In genomic region chr6:42324067-42324481, GRCm38 (mm10) we compare ENCODE assay signal across 7 mouse cellular contexts. TPM values are rescaled to one million over a fixed set of nuclear protein-coding genes. Genes with fewer than 3 reads are reported as not detected.
DNase-seq lines count a peak whose midpoint lies in the region; ATAC-seq lines count a peak whose summit lies in the region.

No protein-coding gene starts in this region.

- H3K4me1 ChIP-seq in forebrain, embryonic 11.5 days (replicated peaks; ENCODE audit: control insufficient read depth, insufficient read depth, low read length) = peaks cover 2% of the 10 kb centered on the region; the same call in 1 of the 2 replicates
- H3K4me1 ChIP-seq in midbrain, embryonic 11.5 days (ENCODE audit: control insufficient read depth, insufficient read depth, low read length) = peaks cover 5% of the 10 kb centered on the region; the same call in 1 of the 2 replicates

- intact Hi-C loops in left cerebral cortex, postnatal 25 days (cut with DNase I) = loop anchor here (2.0 to 5.0 kb wide), 4 partner anchors 25 to 717 kb away; partner anchors contain the start of genes Ephb6 and Zyx

- H3K36me3 ChIP-seq in forebrain, embryonic 11.5 days (ENCODE audit: control insufficient read depth, insufficient read depth, low read length) = no peaks in the 10 kb centered on the region
- H3K36me3 ChIP-seq in midbrain, embryonic 11.5 days (ENCODE audit: control insufficient read depth, insufficient read depth, low read length) = no peaks in the 10 kb centered on the region

- H3K9me3 ChIP-seq in forebrain, embryonic 11.5 days (ENCODE audit: control insufficient read depth, low read length) = no peaks in the 10 kb centered on the region
- H3K9me3 ChIP-seq in midbrain, embryonic 11.5 days (ENCODE audit: control insufficient read depth, low read length) = no peaks in the 10 kb centered on the region

- DNase-seq in left cerebral cortex, postnatal 25 days (ENCODE audit: low spot score in 2 of 2) = peak; percentile 37 to 39
- DNase-seq in left cerebral cortex, adult 18-20 months (ENCODE audit: low spot score in 2 of 2) = no peak
- peak; percentile 65 for DNase-seq in brain, adult 2 months (ENCODE audit: low read depth, low spot score)
- peak; percentile 77 for DNase-seq in forebrain, embryonic 11.5 days (ENCODE audit: low spot score)
- DNase-seq in midbrain, embryonic 11.5 days (ENCODE audit: low spot score, missing footprints) = no peak
- DNase-seq in testis, postnatal 10 days (ENCODE audit: low spot score) = peak; percentile 51

- peak overlapping the region; percentile 56 for H3K4me3 ChIP-seq in forebrain, embryonic 11.5 days (ENCODE audit: low read depth, low read length)
- H3K4me3 ChIP-seq in midbrain, embryonic 11.5 days (ENCODE audit: low read depth, low read length) = peak overlapping the region; percentile 65

- no peaks in the 10 kb centered on the region; the same call in 1 of the 2 replicates for H3K27me3 ChIP-seq in forebrain, embryonic 11.5 days (ENCODE audit: control insufficient read depth, insufficient read depth, low read length)
- peaks cover 10% of the 10 kb centered on the region; the same call in 1 of the 2 replicates for H3K27me3 ChIP-seq in midbrain, embryonic 11.5 days (ENCODE audit: control insufficient read depth, insufficient read depth, low read length)

- WGBS in forebrain, embryonic 11.5 days = 0% methylated on average over 25 of the region's 32 CpGs
- 0% methylated on average over 17 of the region's 32 CpGs for WGBS in midbrain, embryonic 11.5 days

- H3K9ac ChIP-seq in forebrain, embryonic 11.5 days (ENCODE audit: low read length) = peak overlapping the region; percentile 77
- H3K9ac ChIP-seq in midbrain, embryonic 11.5 days (ENCODE audit: low read length) = peak overlapping the region; percentile 78

- ATAC-seq in forebrain, embryonic 11.5 days (replicated peaks; ENCODE audit: low FRiP score) = peak; percentile 78
- peak; percentile 13 for ATAC-seq in inflammation-experienced regulatory T-cells, adult 6 months
- ATAC-seq in midbrain, embryonic 11.5 days (ENCODE audit: low FRiP score) = peak; percentile 81

- peak overlapping the region; percentile 94 for H3K4me2 ChIP-seq in forebrain, embryonic 11.5 days (ENCODE audit: low read depth, low read length, severe bottlenecking)
- peak overlapping the region; percentile 88 for H3K4me2 ChIP-seq in midbrain, embryonic 11.5 days

- H3K27ac ChIP-seq in forebrain, embryonic 11.5 days (ENCODE audit: low read depth, low read length) = peak overlapping the region; percentile 64; the same call in 1 of the 2 replicates
- H3K27ac ChIP-seq in midbrain, embryonic 11.5 days (ENCODE audit: low read depth, low read length) = peak overlapping the region; percentile 80

RNA-seq across cellular contexts. Expression of gene Fam131b, which starts 0.4 kb away (rescaled TPM):
- 100 to 1,000 TPM; 118 to 121 TPM for total RNA-seq in left cerebral cortex, postnatal 25 days (2021)
- total RNA-seq in left cerebral cortex, adult 18-20 months (2021) = 100 to 1,000 TPM; 115 to 123 TPM
- polyA plus RNA-seq in forebrain, embryonic 11.5 days (2014; fragmentation: Nextera tagmentation; extraction: Ambion mirVana) = 2.8 and 3.0 TPM in 2 replicates
- polyA plus RNA-seq in inflammation-experienced regulatory T-cells, adult 6 months (2017; shearing (Covaris generic)) = not detected
- polyA plus RNA-seq in midbrain, embryonic 11.5 days (2014; fragmentation: Nextera tagmentation; extraction: Ambion mirVana) = 3.0 TPM in 2 replicates

RNA-seq across cellular contexts. Expression of gene Zyx, which starts 25.4 kb away (rescaled TPM):
- total RNA-seq in left cerebral cortex, postnatal 25 days (2021) = 10 to 100 TPM; 51.4 to 53.4 TPM
- total RNA-seq in left cerebral cortex, adult 18-20 months (2021) = 10 to 100 TPM; 48.9 to 51.2 TPM
- polyA plus RNA-seq in forebrain, embryonic 11.5 days (2014; fragmentation: Nextera tagmentation; extraction: Ambion mirVana) = 86.1 and 90.0 TPM in 2 replicates
- 100 to 1,000 TPM in 1 of 3 experiments, 10 to 100 TPM in 2; 39.3 to 108 (median 40.8) TPM for polyA plus RNA-seq in inflammation-experienced regulatory T-cells, adult 6 months (2017; shearing (Covaris generic))
- polyA plus RNA-seq in midbrain, embryonic 11.5 days (2014; fragmentation: Nextera tagmentation; extraction: Ambion mirVana) = 53.2 and 60.2 TPM in 2 replicates

RNA-seq across cellular contexts. Expression of gene Clcn1, which starts 37.6 kb away (rescaled TPM):
- total RNA-seq in left cerebral cortex, postnatal 25 days (2021) = 1 to 10 TPM; 3.5 to 3.7 TPM
- 1 to 10 TPM; 3.8 to 4.0 TPM for total RNA-seq in left cerebral cortex, adult 18-20 months (2021)
- polyA plus RNA-seq in forebrain, embryonic 11.5 days (2014; fragmentation: Nextera tagmentation; extraction: Ambion mirVana) = 1.4 and 2.0 TPM in 2 replicates
- polyA plus RNA-seq in inflammation-experienced regulatory T-cells, adult 6 months (2017; shearing (Covaris generic)) = not detected
- 1.4 and 1.6 TPM in 2 replicates for polyA plus RNA-seq in midbrain, embryonic 11.5 days (2014; fragmentation: Nextera tagmentation; extraction: Ambion mirVana)

RNA-seq across cellular contexts. Expression of gene Epha1, which starts 49.0 kb away (rescaled TPM):
- total RNA-seq in left cerebral cortex, postnatal 25 days (2021) = under 1 TPM; 0.21 to 0.27 TPM
- total RNA-seq in left cerebral cortex, adult 18-20 months (2021) = under 1 TPM in 1 of 2 experiments, not detected in 1; 0.23 TPM
- polyA plus RNA-seq in forebrain, embryonic 11.5 days (2014; fragmentation: Nextera tagmentation; extraction: Ambion mirVana) = 0.24 and 0.27 TPM in 2 replicates
- under 1 TPM; 0.19 to 0.69 (median 0.67) TPM for polyA plus RNA-seq in inflammation-experienced regulatory T-cells, adult 6 months (2017; shearing (Covaris generic))
- 0.30 and 0.66 TPM in 2 replicates for polyA plus RNA-seq in midbrain, embryonic 11.5 days (2014; fragmentation: Nextera tagmentation; extraction: Ambion mirVana)

RNA-seq across cellular contexts. Expression of gene Casp2, which starts 59.3 kb away (rescaled TPM):
- 10 to 100 TPM; 21.7 to 26.6 TPM for total RNA-seq in left cerebral cortex, postnatal 25 days (2021)
- total RNA-seq in left cerebral cortex, adult 18-20 months (2021) = 10 to 100 TPM; 20.6 to 22.3 TPM
- 75.6 and 77.5 TPM in 2 replicates for polyA plus RNA-seq in forebrain, embryonic 11.5 days (2014; fragmentation: Nextera tagmentation; extraction: Ambion mirVana)
- 10 to 100 TPM; 46.6 to 55.8 (median 52.1) TPM for polyA plus RNA-seq in inflammation-experienced regulatory T-cells, adult 6 months (2017; shearing (Covaris generic))
- 70.2 and 78.8 TPM in 2 replicates for polyA plus RNA-seq in midbrain, embryonic 11.5 days (2014; fragmentation: Nextera tagmentation; extraction: Ambion mirVana)

Comparison
In these comparisons a context has a peak if more than half of its experiments do, and no peak if none do; other contexts are left out.
1. DNase-seq: peak in left cerebral cortex, postnatal 25 days (2 of 2), brain, adult 2 months (single experiment), forebrain, embryonic 11.5 days (single experiment) and testis, postnatal 10 days (single experiment); none in left cerebral cortex, adult 18-20 months (0 of 2) and midbrain, embryonic 11.5 days (single experiment).
2. ATAC-seq: peak in every context shown above with its lines; median percentile 81 in midbrain, embryonic 11.5 days; 78 in forebrain, embryonic 11.5 days; 13 in inflammation-experienced regulatory T-cells, adult 6 months.